Mouse (Mus musculus) liver, postnatal 0 days (tissue): Measurements from ENCODE around the gene Zmym3. TPM values are rescaled to one million over a fixed set of nuclear protein-coding genes. Genes with fewer than 3 reads are reported as not detected.

Experiments
- ATAC-seq: fragments of 200-750 bp; cut with Nextera tagmentation; 2 replicates; pipeline ENCODE4 v1.8.0; 2017; ENCODE audit warnings: mild to moderate bottlenecking, moderate library complexity
- DNase-seq: peaks from one replicate; pipeline ENCODE4 v3.0.0-alpha.2; 2016
- H3K27ac ChIP-seq: fragments of 300-500 bp; sonication (generic); 2 replicates; pipeline ENCODE4 v1.5.1; 2014; ENCODE audit warnings: antibody characterized with exemption, moderate library complexity, mild to moderate bottlenecking, low read depth
- H3K27me3 ChIP-seq: fragments of 300-500 bp; sonication (generic); 2 replicates; pipeline ENCODE4 v1.6.1; 2014; ENCODE audit warnings: low read length, control low read depth, mixed read lengths; ENCODE audit not compliant: insufficient read depth
- H3K36me3 ChIP-seq: fragments of 300-500 bp; sonication (generic); replicated peaks from 2 replicates; pipeline ENCODE4 v1.6.1; 2014; ENCODE audit warnings: mild to moderate bottlenecking, control low read depth, low read length, moderate library complexity, mixed read lengths; ENCODE audit not compliant: insufficient read depth
- H3K4me1 ChIP-seq: fragments of 300-500 bp; sonication (generic); 2 replicates; pipeline ENCODE4 v1.6.1; 2014; ENCODE audit warnings: antibody characterized with exemption, mild to moderate bottlenecking, control low read depth; ENCODE audit not compliant: insufficient read depth
- H3K4me2 ChIP-seq: fragments of 300-500 bp; sonication (generic); 2 replicates; pipeline ENCODE4 v1.6.1; 2014; ENCODE audit warnings: low read depth, mild to moderate bottlenecking, low read length, moderate library complexity, mixed read lengths
- H3K4me3 ChIP-seq: fragments of 300-500 bp; sonication (generic); 2 replicates; pipeline ENCODE4 v1.5.1; 2014; ENCODE audit warnings: low read depth, low read length
- H3K9ac ChIP-seq: fragments of 300-500 bp; sonication (generic); replicated peaks from 2 replicates; pipeline ENCODE4 v1.6.1; 2014; ENCODE audit warnings: mild to moderate bottlenecking, moderate library complexity
- H3K9me3 ChIP-seq: fragments of 300-500 bp; sonication (generic); 2 replicates; pipeline ENCODE4 v1.6.1; 2016; ENCODE audit warnings: mild to moderate bottlenecking, control low read depth, low read length, mixed read lengths
- CTCF ChIP-seq: sonication (generic); IDR thresholded peaks from 2 replicates; pipeline ENCODE4 v1.5.1; 2016; ENCODE audit warnings: antibody characterized with exemption, low read depth
- EP300 ChIP-seq: IDR thresholded peaks from 2 replicates; pipeline ENCODE4 v1.6.1; 2016; ENCODE audit warnings: antibody characterized with exemption, low read depth, mild to moderate bottlenecking
- WGBS: fragments of 180-500 bp; shearing (Covaris S2); extraction: QIAGEN DNeasy Blood & Tissue Kit; methylation state at CpG from one replicate; pipeline ENCODE4 v1.1.7; 2014; ENCODE audit not compliant: insufficient replicate concordance; 5-methylcytosine and 5-hydroxymethylcytosine counted together
- polyA plus RNA-seq: library from polyadenylated mRNA; unstranded; fragments of >200 nt; fragmentation: Nextera tagmentation; extraction: Ambion mirVana; gene quantifications from 2 replicates; pipeline ENCODE4 v1.2.1, GENCODE M21; 2015

Gene Zmym3
- polyA plus RNA-seq, 1 experiment from 2014 or later, result 4.0 TPM

DNA sequence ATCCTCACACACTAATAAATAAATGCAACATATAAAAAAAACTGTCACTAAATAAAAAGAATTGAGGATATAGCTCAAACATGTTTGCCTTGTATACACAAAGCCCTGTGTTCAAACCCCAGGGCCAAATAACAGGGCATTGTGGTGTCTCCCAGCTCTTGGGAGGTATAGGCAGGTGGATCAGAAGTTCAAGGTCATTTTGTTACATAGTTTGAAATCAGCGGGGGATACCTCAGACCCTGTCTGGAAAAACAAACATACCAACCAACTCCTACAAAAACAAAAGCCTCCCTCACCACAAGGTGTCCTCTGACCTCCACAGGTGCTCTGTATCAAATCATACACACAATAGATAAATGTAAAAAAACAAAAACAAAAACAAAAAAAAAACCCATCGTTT lies 26.3 kb downstream of the Zmym3 start:
- H3K4me1 ChIP-seq, result no peaks in the 10 kb centered on the region
- H3K27me3 ChIP-seq, result 0 out of 2 replicates have a peak, but pooled peaks cover 4% of the 10 kb centered on the region
- no peak overlapping the region for H3K4me2 ChIP-seq
- 51% methylated on average over 2 of the region's 2 CpGs for WGBS
- ATAC-seq (no peak), DNase-seq (no peak)
- H3K4me3 ChIP-seq, result no peak overlapping the region
- H3K36me3 ChIP-seq, result no peaks in the 10 kb centered on the region
- H3K27ac ChIP-seq, result no peak overlapping the region
- no peaks in the 10 kb centered on the region for H3K9me3 ChIP-seq
- no peak for TF ChIP-seq EP300
- TF ChIP-seq CTCF, result no peak
- H3K9ac ChIP-seq, result no peak overlapping the region

GRCm38 (mm10) chrX:101388866-101389537 lies 31.6 kb downstream of the Zmym3 start:
- Histone ChIP-seq H3K4me2 (no peak overlapping the region), H3K4me1 (no peaks in the 10 kb centered on the region), H3K27ac (no peak overlapping the region), H3K4me3 (no peak overlapping the region), H3K9ac (no peak overlapping the region), H3K27me3 (peaks cover 14% of the 10 kb centered on the region; the same call in 1 of the 2 replicates), H3K9me3 (no peaks in the 10 kb centered on the region), H3K36me3 (no peaks in the 10 kb centered on the region)
- DNase-seq (no peak), ATAC-seq (no peak)
- 70% methylated on average over 5 of the region's 5 CpGs for WGBS
- TF ChIP-seq CTCF (no peak), EP300 (no peak)

- H3K9me3 ChIP-seq, result no peaks in the 10 kb centered on the region
- WGBS, result 63% methylated on average over 3 of the region's 4 CpGs
- no peaks in the 10 kb centered on the region for H3K4me1 ChIP-seq
- peaks cover 18% of the 10 kb centered on the region; the same call in 1 of the 2 replicates for H3K27me3 ChIP-seq
- H3K9ac ChIP-seq, result no peak overlapping the region
- ATAC-seq (peak; percentile 76), DNase-seq (no peak)
- no peaks in the 10 kb centered on the region for H3K36me3 ChIP-seq
- H3K27ac ChIP-seq, result peak overlapping the region; percentile 16; the same call in 1 of the 2 replicates
- no peak overlapping the region for H3K4me2 ChIP-seq
- TF ChIP-seq CTCF (no peak), EP300 (no peak)
- H3K4me3 ChIP-seq, result no peak overlapping the region
Observed at GRCm38 (mm10) chrX:101386222-101386621, 34.4 kb downstream of the Zmym3 start.

DNA sequence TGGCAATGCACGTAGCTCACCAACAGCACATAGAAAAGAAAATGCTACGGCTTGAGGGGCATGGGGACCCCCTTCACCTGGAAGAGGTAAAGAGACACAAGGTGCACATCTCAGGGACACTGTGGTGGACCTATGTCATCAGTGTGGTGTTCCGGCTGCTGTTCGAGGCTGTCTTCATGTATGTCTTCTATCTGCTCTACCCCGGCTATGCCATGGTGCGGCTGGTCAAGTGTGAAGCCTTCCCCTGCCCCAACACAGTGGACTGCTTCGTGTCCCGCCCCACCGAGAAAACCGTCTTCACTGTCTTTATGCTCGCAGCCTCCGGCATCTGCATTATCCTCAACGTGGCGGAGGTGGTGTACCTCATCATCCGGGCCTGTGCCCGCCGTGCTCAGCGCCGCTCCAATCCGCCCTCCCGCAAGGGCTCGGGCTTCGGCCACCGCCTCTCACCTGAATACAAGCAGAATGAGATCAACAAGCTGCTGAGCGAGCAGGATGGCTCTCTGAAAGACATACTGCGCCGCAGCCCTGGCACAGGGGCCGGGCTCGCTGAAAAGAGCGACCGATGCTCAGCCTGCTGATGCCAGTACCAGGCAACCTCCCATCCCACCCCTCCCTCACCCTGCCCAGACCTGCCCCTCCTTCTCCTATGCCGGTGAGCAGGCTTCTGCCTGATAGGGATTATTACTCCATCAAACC lies 36.1 kb downstream of the Zmym3 start:
- no peaks in the 10 kb centered on the region for H3K9me3 ChIP-seq
- no peak overlapping the region for H3K4me2 ChIP-seq

DNA sequence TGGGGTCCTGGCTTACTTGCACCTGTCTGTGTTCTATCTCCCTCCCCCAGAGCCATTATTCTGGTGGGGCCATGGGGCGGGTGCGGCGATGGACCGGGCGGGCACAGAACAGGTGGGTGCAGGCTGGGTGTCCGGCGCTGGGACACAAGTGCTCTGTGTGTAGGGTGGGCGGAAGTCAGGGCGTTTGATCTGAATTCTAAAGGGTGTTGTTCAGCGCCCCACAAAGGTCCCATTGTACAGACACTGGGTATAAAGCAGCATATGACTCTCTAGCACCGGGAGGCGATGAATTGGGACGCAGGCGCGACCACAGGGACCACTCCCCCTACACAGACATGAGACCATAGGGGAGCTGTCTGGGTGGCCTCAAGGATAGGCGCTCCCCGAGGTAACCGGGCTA lies 37.2 kb downstream of the Zmym3 start:
- ATAC-seq (no peak), DNase-seq (no peak)
- WGBS, result 39% methylated on average over 18 of the region's 18 CpGs
- Histone ChIP-seq H3K27ac (no peak overlapping the region), H3K9ac (no peak overlapping the region), H3K36me3 (no peaks in the 10 kb centered on the region), H3K27me3 (peaks cover 18% of the 10 kb centered on the region; the same call in 1 of the 2 replicates), H3K4me3 (no peak overlapping the region), H3K9me3 (no peaks in the 10 kb centered on the region), H3K4me2 (no peak overlapping the region), H3K4me1 (no peaks in the 10 kb centered on the region)
- TF ChIP-seq CTCF (no peak), EP300 (no peak)

More for the DNA sequence above, 36.1 kb downstream of the Zmym3 start:
- H3K36me3 ChIP-seq, result no peaks in the 10 kb centered on the region
- no peak for TF ChIP-seq CTCF
- TF ChIP-seq EP300, result no peak
- H3K9ac ChIP-seq, result no peak overlapping the region
- H3K27me3 ChIP-seq, result peaks cover 18% of the 10 kb centered on the region; the same call in 1 of the 2 replicates
- no peak overlapping the region for H3K27ac ChIP-seq
- no peaks in the 10 kb centered on the region for H3K4me1 ChIP-seq
- ATAC-seq (no peak), DNase-seq (no peak)
- H3K4me3 ChIP-seq, result no peak overlapping the region
- WGBS, result 31% methylated on average over 32 of the region's 32 CpGs

DNA sequence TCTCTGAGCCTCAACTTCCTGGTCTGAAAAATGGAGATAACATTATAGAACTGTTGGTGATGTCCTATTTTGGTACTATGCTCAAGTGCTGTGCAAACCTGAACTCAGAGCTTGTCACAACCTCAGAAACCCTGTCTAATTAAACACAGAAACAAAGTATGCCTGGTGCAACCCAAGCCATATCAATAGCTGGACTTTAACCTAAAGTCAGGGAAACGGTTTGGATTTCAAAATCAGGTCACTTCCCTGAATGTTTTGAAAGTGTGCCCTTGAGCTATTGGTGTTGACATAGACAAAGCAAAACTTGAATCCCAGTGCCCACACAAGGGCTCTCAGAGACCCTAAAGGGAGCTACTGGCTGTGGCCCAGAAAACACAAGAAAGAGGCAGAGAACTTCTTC lies 40.9 kb downstream of the Zmym3 start:
- no peak overlapping the region for H3K4me3 ChIP-seq
- peak overlapping the region; percentile 11; the same call in 1 of the 2 replicates for H3K9ac ChIP-seq
- DNase-seq (no peak), ATAC-seq (peak; percentile 42; the same call in 1 of the 2 replicates)
- H3K4me1 ChIP-seq, result no peaks in the 10 kb centered on the region
- no peaks in the 10 kb centered on the region for H3K9me3 ChIP-seq
- H3K27ac ChIP-seq, result peak overlapping the region; percentile 83
- WGBS, result 47% methylated on average over 1 of the region's 1 CpGs
- H3K27me3 ChIP-seq, result peaks cover 11% of the 10 kb centered on the region; the same call in 1 of the 2 replicates
- peak overlapping the region; percentile 36; the same call in 1 of the 2 replicates for H3K4me2 ChIP-seq
- H3K36me3 ChIP-seq, result no peaks in the 10 kb centered on the region
- TF ChIP-seq CTCF, result no peak
- TF ChIP-seq EP300, result peak; percentile 54; the same call in 1 of the 2 replicates
